Mouse (Mus musculus): ENCODE measurements around the gene Irx4. TPM values are rescaled to one million over a fixed set of nuclear protein-coding genes. Genes with fewer than 3 reads are reported as not detected.

Gene Irx4
- polyA plus RNA-seq, 1 experiment = not detected

DNA sequence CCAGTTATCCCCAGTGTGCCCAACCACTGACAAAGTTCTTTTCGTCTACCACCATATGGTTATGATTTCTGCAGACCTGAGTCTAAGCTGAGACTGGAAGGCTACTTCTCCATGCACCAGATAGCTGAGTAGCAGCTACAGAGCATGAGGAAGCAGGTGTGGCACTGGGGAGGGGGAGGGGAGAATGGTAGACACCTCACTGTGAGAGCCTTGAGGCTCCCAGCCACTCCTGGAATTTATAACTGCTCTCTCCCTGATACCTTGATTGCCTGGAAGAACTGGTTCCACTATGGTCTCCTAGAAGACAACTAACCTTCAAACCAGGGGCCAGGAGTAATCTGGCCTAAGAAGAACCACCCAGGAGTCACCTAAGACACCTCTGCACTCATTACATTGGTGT lies 18.9 kb downstream of the Irx4 start:
- Histone ChIP-seq H3K27ac (ENCODE audit: control insufficient read depth, insufficient read depth, low read depth, low read length) (no peak overlapping the region), H3K36me3 (ENCODE audit: control insufficient read depth, insufficient read depth, low read length) (no peaks in the 10 kb centered on the region), H3K4me1 (ENCODE audit: control insufficient read depth, insufficient read depth, low read length) (no peaks in the 10 kb centered on the region), H3K27me3 (ENCODE audit: control insufficient read depth, insufficient read depth, low read length) (no peaks in the 10 kb centered on the region), H3K4me3 (ENCODE audit: control insufficient read depth, low read depth, low read length) (no peak overlapping the region)
- no peak for TF ChIP-seq CTCF (IDR thresholded peaks at IDR 0.05; ENCODE audit: control insufficient read depth, insufficient read depth, insufficient replicate concordance, low read depth, low read length)
- TF ChIP-seq POLR2A (IDR thresholded peaks at IDR 0.05; ENCODE audit: control insufficient read depth, low read depth, low read length) = no peak

DNA sequence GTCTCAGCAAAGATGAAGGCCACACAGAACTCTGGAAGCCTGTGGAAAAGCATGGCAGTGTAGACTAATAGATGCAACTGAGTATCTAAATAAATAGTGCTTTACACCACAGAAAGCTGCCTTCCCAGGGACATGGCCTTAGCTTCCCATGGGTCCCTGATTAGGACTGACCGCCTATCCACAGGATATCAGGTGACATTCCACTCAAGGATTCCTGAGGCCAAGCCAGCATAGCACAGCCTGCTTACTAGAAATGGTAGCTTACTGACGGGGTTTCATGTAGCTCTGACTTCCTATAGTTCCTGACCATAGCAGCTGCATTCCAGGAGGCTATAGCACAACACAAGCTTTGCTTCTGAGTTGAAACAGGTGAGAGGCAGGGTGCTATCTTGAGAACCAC lies 22.1 kb downstream of the Irx4 start:
- TF ChIP-seq POLR2A (IDR thresholded peaks at IDR 0.05; ENCODE audit: control insufficient read depth, low read depth, low read length) (no peak), CTCF (IDR thresholded peaks at IDR 0.05; ENCODE audit: control insufficient read depth, insufficient read depth, insufficient replicate concordance, low read depth, low read length) (no peak)

DNA sequence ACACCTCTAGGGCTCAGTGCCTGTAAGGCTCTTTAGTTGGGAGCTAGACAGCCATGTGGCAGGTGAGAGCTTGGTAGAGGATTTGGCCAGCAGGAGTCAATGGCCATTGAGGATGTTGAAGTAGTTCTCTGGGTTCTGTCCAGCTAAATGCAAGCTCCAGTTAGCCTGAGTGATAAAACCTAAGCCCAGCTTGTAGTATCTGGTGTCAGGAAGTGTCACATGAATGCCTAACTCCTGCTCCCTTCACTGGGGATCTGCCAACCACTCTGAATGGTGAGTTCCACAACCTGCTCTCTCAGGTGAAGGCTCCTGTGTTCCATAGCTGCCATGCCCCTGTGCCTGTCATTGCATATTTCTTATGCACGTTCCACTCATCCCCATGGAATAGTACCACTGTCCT lies 23.3 kb downstream of the Irx4 start:
- TF ChIP-seq CTCF (IDR thresholded peaks at IDR 0.05; ENCODE audit: control insufficient read depth, insufficient read depth, insufficient replicate concordance, low read depth, low read length) (no peak), POLR2A (IDR thresholded peaks at IDR 0.05; ENCODE audit: control insufficient read depth, low read depth, low read length) (no peak)
- Histone ChIP-seq H3K4me1 (ENCODE audit: control insufficient read depth, insufficient read depth, low read length) (no peaks in the 10 kb centered on the region), H3K4me3 (ENCODE audit: control insufficient read depth, low read depth, low read length) (no peak overlapping the region), H3K27ac (ENCODE audit: control insufficient read depth, insufficient read depth, low read depth, low read length) (no peak overlapping the region), H3K27me3 (ENCODE audit: control insufficient read depth, insufficient read depth, low read length) (no peaks in the 10 kb centered on the region), H3K36me3 (ENCODE audit: control insufficient read depth, insufficient read depth, low read length) (no peaks in the 10 kb centered on the region)

More for the DNA sequence above, 22.1 kb downstream of the Irx4 start:
- no peaks in the 10 kb centered on the region for H3K27me3 ChIP-seq (ENCODE audit: control insufficient read depth, insufficient read depth, low read length)
- H3K4me3 ChIP-seq (ENCODE audit: control insufficient read depth, low read depth, low read length) = no peak overlapping the region
- no peaks in the 10 kb centered on the region for H3K36me3 ChIP-seq (ENCODE audit: control insufficient read depth, insufficient read depth, low read length)
- no peak overlapping the region for H3K27ac ChIP-seq (ENCODE audit: control insufficient read depth, insufficient read depth, low read depth, low read length)
- H3K4me1 ChIP-seq (ENCODE audit: control insufficient read depth, insufficient read depth, low read length) = no peaks in the 10 kb centered on the region

DNA sequence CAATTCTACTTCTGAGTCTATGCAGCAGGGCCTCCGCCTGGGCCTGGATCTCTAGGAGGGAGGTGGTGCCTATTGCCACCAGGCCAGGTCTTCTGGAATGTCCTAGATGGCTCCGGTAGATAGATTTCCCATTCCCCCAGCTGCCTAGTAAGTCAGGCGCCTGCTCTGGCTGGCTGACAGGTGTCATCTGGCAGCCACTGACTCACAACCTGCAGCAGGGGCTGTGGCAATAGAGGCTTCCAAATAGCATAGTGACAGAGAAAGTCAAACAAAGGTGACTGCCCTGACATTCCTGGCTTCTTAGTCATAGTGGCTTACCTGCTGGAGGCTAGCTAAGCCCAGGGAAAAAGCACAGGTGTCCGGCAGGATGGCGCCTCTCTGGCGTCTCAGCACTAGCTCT lies 29.9 kb downstream of the Irx4 start:
- H3K4me3 ChIP-seq (ENCODE audit: control insufficient read depth, low read depth, low read length) = no peak overlapping the region
- no peak overlapping the region for H3K27ac ChIP-seq (ENCODE audit: control insufficient read depth, insufficient read depth, low read depth, low read length)
- H3K36me3 ChIP-seq (ENCODE audit: control insufficient read depth, insufficient read depth, low read length) = no peaks in the 10 kb centered on the region
- no peaks in the 10 kb centered on the region for H3K4me1 ChIP-seq (ENCODE audit: control insufficient read depth, insufficient read depth, low read length)
- TF ChIP-seq POLR2A (IDR thresholded peaks at IDR 0.05; ENCODE audit: control insufficient read depth, low read depth, low read length) (no peak), CTCF (IDR thresholded peaks at IDR 0.05; ENCODE audit: control insufficient read depth, insufficient read depth, insufficient replicate concordance, low read depth, low read length) (no peak)
- no peaks in the 10 kb centered on the region for H3K27me3 ChIP-seq (ENCODE audit: control insufficient read depth, insufficient read depth, low read length)

DNA sequence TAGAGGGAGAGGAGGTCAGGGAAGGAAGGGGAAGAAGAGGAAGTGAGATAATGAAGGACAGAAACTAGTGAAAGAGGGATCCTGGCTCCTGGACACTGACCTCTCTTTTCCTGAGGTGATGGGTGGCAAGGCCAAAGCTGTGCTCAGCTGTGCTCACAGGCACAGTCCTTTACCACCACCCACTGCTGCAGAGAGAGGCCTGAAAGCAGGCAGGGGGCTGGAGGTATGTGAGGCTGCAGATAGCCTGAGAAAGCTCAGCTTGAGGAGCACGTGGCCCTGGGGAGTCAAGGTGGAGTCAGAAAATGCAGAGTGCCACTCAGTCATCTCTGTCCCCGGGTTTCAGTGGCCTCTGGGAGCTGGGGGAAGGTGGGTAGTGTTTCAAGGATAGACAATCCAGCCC lies 30.8 kb downstream of the Irx4 start:
- H3K27me3 ChIP-seq (ENCODE audit: control insufficient read depth, insufficient read depth, low read length) = no peaks in the 10 kb centered on the region
- H3K27ac ChIP-seq (ENCODE audit: control insufficient read depth, insufficient read depth, low read depth, low read length) = no peak overlapping the region
- H3K36me3 ChIP-seq (ENCODE audit: control insufficient read depth, insufficient read depth, low read length) = no peaks in the 10 kb centered on the region
- H3K4me1 ChIP-seq (ENCODE audit: control insufficient read depth, insufficient read depth, low read length) = no peaks in the 10 kb centered on the region
- TF ChIP-seq CTCF (IDR thresholded peaks at IDR 0.05; ENCODE audit: control insufficient read depth, insufficient read depth, insufficient replicate concordance, low read depth, low read length) (no peak), POLR2A (IDR thresholded peaks at IDR 0.05; ENCODE audit: control insufficient read depth, low read depth, low read length) (no peak)
- no peak overlapping the region for H3K4me3 ChIP-seq (ENCODE audit: control insufficient read depth, low read depth, low read length)

DNA sequence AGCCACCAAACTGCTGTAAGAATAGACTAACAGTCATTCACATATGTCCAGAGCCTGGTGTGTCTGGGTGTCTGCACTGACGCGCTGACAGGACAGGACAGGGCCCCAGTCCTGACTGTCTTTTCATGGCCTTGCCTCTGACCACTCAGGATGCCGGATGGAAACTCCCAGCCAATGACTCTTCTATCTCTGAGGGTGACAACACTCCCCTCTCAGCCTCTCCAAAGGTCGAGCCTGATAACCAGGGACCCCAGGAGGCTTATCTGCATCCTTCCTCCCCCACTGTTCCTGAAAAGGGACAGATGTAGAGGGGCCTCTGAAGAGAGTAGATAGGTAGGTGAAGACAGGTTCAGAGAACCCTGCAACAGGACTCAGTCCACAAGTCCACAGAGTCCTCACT lies 38.4 kb downstream of the Irx4 start:
- no peak overlapping the region for H3K27ac ChIP-seq (ENCODE audit: control insufficient read depth, insufficient read depth, low read depth, low read length)
- no peak overlapping the region for H3K4me3 ChIP-seq (ENCODE audit: control insufficient read depth, low read depth, low read length)
- no peaks in the 10 kb centered on the region for H3K4me1 ChIP-seq (ENCODE audit: control insufficient read depth, insufficient read depth, low read length)
- no peaks in the 10 kb centered on the region for H3K27me3 ChIP-seq (ENCODE audit: control insufficient read depth, insufficient read depth, low read length)
- H3K36me3 ChIP-seq (ENCODE audit: control insufficient read depth, insufficient read depth, low read length) = no peaks in the 10 kb centered on the region
- TF ChIP-seq POLR2A (IDR thresholded peaks at IDR 0.05; ENCODE audit: control insufficient read depth, low read depth, low read length) (no peak), CTCF (IDR thresholded peaks at IDR 0.05; ENCODE audit: control insufficient read depth, insufficient read depth, insufficient replicate concordance, low read depth, low read length) (no peak)

DNA sequence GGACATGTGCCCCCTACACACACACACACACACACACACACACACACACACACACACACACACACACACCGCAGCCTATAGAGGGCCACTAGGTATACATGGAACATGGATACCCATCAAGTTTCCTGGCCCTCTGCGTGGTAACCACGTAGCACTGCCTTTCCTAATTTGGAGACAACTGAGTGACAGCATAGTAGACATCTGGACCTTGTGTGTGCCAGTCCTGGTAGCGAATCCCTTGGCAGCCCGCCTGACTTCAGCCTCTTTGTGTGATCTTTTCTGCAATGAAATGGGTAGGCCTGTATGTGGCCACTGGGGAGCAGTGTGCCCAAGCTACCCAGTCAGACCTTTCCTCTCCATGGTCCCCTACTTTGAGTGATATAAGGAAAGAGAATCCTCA lies 39.0 kb downstream of the Irx4 start:
- Histone ChIP-seq H3K4me3 (ENCODE audit: control insufficient read depth, low read depth, low read length) (no peak overlapping the region), H3K27me3 (ENCODE audit: control insufficient read depth, insufficient read depth, low read length) (no peaks in the 10 kb centered on the region), H3K4me1 (ENCODE audit: control insufficient read depth, insufficient read depth, low read length) (no peaks in the 10 kb centered on the region), H3K27ac (ENCODE audit: control insufficient read depth, insufficient read depth, low read depth, low read length) (no peak overlapping the region), H3K36me3 (ENCODE audit: control insufficient read depth, insufficient read depth, low read length) (no peaks in the 10 kb centered on the region)
- TF ChIP-seq CTCF (IDR thresholded peaks at IDR 0.05; ENCODE audit: control insufficient read depth, insufficient read depth, insufficient replicate concordance, low read depth, low read length) (no peak), POLR2A (IDR thresholded peaks at IDR 0.05; ENCODE audit: control insufficient read depth, low read depth, low read length) (no peak)

DNA sequence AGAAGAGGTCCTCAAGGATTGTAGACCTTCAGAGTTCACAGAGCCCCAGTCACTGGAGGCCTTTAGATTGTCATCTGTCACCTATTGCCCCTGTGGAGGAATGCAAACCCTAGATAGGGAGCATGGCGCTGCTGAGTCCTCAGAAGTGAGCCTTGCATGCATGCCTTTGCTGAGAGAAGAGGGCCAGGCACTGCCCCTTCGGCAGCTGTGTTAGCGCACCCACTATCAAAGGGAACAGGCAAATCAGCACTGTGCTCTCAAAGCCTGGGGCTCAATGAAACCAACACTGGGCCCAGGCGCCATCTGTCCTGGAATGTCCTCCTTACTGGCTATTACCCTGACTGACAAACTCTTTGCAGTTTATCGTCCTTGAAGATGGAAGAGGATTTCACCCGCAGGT lies 44.5 kb downstream of the Irx4 start:
- H3K27ac ChIP-seq (ENCODE audit: control insufficient read depth, insufficient read depth, low read depth, low read length) = no peak overlapping the region

More for the DNA sequence above, 44.5 kb downstream of the Irx4 start:
- H3K36me3 ChIP-seq (ENCODE audit: control insufficient read depth, insufficient read depth, low read length) = no peaks in the 10 kb centered on the region
- TF ChIP-seq POLR2A (IDR thresholded peaks at IDR 0.05; ENCODE audit: control insufficient read depth, low read depth, low read length) = no peak
- no peak overlapping the region for H3K4me3 ChIP-seq (ENCODE audit: control insufficient read depth, low read depth, low read length)
- H3K4me1 ChIP-seq (ENCODE audit: control insufficient read depth, insufficient read depth, low read length) = no peaks in the 10 kb centered on the region
- no peaks in the 10 kb centered on the region for H3K27me3 ChIP-seq (ENCODE audit: control insufficient read depth, insufficient read depth, low read length)
